Mouse (Mus musculus) B cell, adult 2 months (primary cell): ENCODE measurements around the gene Agpat3.
"Not testable (repeated sequence)": the region's sequence is repeated elsewhere in the genome, so short reads cannot be mapped to it uniquely, and the experiment has no call there.

Experiments
- DNase-seq, 2 experiments: peaks; one replicate each; pipeline ENCODE4 v3.0.0; 2022

Gene Agpat3

DNA sequence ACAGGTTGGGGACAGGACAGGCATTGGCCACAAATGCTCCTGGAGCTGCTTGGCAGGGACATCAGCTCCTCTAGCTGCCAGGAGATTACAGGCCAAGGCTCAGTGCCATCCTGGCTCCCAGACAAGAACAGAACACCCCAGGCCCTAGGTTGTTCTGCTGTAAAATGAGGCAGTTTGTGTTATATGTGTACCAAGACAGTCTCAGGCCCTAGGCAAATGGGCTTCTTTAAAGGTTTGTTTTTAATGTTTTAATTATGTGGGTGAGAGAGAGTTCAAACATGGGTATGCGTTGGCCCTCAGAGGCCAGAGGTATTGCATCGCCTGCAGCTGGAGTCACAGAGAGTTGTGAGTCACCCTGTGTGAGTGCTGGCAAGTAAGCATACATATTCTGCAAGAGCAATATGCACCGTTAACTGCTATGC is 8.0 kb upstream of the Agpat3 start:
- DNase-seq = no peak

DNA sequence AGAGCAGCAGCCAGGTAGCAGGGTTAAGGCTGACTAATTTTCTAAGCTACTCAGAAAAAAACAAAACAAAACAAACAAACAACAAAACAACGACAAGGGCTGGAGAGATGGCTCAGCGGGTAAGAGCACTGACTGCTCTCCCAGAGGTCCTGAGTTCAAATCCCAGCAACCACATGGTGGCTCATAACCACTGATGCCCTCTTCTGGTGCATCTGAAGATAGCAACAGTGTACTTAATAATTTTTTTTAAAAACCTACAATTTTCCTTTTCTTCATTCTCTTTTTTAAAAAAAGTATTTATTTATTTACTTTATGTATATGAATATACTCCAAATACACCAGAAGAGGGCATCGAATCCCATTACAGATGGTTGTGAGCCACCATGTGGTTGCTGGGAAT is 6.7 kb upstream of the Agpat3 start:
- not testable (repeated sequence) for DNase-seq

DNA sequence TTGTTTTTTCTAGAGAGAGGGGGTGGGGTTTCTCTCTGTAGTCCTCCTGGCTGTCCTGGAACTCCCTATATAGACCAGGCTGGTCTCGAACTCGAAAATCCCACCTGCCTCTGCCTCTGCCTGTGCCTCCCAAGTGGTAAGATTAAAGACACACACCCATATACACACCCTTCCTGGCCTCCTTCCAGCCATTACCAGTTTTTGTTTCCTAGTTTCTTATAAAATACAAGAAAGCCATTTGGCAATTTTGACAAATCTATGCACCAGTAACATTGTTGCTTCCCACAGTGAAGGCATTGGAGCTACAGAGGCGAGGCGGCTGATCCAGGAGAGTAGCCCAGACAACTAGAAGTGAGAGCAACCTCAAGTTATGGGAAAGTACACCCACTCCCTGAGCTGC is 6.0 kb upstream of the Agpat3 start:
- DNase-seq = no peak

DNA sequence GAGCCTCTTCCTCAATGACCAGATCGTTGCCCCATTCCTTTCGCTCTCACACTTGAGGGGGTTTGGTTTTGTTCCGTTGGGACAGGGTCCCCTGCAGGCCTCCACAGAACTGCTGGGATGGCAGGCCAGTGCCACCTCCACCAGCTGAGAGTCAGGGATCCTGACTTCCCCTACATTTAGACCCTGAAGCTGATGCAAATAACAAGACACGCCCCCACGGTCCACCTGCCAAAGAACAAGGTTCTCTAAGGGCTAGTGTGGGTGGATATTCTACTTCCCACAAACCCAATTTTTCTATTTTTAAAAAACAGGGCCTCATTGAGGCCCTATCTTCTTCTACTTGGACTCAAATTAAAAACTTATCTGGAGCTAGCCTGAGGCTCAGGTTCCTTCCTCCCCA is 5.5 kb upstream of the Agpat3 start:
- DNase-seq = no peak

DNA sequence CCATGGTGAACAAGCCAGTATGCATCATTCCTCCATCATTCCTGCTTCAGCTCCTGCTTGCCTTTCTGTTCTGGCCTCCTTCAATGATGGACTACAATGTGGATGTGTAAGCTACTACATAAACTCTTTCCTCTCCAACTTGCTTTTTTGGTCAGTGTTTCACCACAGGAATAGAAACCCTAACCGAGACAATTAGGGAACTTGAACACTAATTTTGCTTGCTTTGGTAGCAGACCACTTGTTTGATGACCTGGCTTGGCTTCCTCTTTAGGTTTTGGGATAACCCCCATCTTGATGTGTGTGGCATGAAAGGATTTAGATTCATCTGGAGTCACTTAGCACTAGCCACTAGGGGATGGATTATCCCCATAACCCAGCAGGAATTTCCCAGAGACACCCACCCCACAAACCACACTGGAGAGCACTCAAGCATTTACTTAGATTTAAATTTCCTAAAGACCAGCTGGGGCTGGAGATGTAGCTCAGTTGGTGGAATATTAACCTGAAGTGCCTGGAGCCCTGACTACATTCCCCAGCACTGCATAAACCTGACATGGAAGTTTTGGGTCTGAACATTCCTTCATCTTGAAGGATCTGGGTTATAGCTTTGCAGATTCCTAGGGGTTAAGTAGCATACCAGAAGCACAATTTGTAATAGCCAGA is 3.8 kb upstream of the Agpat3 start:
- no peak for DNase-seq

DNA sequence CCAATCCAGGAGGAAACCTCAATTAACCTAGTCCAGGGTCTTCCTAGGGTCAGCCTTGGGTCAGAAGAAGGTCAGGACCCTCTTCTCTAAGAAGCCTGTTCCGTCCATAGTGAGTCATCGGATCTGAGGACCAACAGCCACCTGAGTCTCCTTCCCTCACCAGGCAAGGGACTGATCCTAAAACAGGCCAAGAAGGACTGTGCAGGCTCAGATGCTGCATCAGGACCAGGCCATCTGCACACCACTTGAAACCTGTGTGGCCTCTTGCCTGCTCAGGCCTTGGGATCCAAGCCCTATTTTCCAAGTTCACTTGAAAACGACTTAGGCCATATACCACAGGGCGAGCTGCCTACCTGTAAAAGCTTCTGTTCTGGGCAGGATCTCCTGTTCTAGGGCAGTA is 907 bp upstream of the Agpat3 start:
- DNase-seq = no peak

DNA sequence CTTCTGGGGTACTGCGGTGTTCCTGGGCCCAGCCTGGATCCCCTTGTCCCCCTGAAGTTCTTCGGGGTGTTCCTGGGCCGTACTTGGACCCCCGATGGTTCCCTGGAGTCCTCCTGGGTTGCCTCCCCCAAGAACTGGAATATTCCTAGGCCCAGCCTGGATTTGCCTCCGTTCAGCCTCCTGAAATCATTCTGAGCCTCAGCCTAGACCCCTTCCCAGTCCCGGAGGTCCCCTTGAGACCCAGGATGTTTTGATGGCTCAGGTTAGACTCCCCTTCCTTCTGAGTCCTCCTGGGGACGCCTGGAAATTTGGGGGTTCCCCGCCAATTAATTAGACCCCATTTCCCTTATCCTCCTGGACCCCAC is 359 bp upstream of the Agpat3 start:
- no peak for DNase-seq

DNA sequence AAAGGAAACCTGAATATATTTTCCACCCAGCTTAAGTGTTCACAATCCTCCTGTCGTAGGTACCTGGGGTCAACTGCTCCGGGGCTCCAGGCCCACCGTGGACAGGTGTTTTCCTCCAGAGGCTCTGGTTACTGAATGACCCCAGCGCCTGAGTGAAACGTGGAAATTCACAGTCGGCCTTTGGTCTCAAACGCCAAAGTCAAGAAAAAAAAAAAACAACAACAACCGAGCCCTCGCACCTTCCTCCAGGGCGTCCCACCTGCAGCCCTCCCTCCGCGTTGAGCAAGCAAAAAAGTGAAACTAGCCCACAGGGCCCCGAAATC is 764 bp downstream of the Agpat3 start:
- no peak for DNase-seq

DNA sequence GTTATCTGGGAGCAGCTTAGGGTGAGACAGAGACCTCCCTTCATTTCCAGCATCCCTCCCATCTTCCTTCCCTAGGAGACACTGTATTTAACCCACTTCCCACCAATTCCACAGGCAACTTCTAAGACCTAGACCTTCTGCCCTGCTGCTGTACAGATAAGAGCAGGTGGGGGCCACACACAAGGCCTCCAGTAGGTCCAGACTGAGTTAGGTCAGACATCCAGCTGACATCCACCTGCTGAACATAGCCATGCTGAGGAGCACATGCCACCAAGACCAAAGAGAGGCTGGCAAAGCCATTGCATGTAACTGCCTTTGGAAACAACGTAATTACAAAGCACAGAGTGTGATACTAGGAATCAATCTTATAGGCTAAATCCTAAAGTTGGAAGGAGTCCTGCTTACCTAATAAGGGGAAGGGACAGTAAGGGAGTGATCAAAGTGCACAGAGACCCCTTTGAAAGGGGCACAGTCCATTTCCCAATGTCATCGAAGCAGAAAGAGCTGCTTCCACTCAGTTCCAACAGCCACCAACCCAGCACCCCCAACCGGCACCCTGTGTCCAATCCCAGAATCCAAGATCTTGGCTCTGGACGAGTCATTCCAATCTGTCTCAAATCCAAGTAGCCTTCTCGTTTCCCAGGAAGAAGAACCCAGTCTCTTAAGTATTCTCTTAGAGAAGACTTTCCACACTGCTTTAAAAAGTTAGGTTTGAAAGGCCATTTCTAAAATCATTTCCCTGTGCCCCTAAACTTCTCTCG is 1.3 kb downstream of the Agpat3 start:
- DNase-seq = no peak

DNA sequence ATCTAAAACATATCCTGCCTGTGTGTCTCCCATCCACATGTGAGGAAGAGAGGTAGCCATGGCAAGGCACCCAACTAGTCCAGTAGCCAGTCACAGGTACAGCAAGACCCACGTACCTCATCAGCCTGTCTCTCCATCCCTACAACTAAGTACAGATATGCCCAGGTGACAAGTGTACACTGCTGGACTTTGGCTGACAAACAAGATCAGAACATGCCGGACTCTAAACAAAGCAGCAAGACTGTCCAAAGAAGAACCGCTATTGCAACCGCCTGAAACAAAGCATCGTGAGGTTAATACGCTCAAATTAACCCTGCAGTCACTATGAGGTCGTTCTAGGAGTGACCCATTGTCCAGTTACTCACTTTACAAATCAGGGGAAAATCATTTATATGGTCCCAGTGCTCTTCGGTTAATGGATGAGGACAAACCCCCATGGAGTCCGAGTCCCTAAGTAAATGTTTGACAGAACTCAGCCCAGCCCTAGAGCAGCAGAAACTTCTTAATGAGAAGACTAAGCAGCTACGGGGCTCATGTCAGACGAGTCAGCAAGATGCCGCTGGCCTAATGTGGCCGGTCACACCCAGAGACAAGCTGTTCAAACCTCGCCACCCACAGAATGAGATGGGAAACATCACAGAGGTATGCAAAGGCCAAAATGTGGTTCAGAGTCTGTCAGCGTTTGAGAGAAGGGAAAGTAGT is 2.7 kb downstream of the Agpat3 start:
- no peak for DNase-seq

DNA sequence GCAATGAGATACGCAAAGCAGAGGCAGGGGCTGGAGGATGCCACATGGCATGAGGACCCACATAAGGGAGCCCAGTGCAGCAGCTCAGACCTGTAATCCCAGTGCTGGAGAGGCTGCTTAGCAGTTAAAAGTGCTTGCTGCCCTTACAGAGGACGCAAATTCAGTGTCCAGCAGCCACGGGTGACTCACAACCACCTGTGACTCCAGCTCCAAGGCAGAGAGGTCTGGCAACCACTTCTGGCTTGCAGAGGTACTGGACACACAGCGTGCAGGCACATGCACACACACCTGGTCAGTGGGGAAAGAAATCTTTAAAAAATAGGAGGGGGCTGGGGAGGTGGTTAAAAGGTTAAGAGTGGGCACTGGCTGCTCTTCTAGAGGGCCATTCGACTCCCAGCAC is 4.1 kb downstream of the Agpat3 start:
- no peak for DNase-seq

DNA sequence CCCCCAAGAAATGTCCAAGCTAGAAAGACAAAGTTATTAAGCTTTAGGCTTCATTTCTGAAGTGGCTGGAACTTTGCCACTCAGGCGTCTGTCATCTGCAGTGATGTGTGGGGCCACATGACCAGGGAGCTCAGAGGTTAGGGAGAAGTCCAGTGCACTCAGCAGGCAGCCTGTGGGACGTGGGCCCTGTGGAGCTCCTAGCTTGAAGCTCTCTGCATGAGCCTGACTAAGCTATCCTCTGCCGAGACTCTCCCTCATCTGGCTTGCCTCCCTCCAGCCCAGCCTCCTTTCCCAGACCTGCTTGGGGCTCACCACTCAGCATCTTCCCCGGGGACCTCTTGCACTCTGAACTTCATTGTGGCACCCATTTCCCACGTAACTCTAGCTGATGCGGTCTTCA is 4.8 kb downstream of the Agpat3 start:
- DNase-seq = no peak

DNA sequence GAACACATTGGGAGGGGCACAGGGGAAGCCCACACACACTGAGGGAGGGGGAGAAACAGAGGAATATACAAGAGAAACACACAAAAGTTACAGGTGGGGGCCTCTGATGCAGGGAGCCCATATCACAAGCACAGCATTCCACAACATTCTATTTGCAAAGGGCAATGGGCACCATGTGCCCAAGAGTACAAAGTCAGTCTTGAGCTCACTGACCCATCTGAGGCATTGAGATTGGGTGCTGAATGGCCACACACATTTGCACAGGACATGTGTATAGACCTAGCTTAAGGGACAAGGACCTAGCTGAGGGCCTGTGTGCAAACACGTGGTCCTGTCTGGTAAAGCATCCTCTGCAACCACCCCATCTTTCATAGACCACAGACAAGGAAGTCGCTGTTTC is 6.8 kb downstream of the Agpat3 start:
- DNase-seq = no peak

DNA sequence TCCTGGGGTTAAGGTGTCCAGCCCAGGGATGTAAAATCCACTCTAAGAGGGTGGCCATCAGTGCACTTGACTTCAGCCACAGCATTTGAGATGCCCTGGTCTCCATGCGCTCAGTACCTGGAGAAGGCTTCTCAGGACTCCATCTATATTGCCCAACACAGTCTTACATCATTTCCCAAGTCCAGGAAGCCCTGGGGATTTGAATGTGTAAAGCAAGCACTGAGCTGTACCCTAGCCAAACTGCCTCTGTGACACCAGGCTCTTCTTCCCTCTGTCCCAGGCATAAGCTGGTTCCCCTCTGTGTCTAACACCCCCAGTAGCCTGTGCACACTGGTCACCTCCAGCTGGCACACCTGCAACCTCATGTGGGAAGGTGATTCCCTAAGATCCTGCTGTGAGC is 10.2 kb downstream of the Agpat3 start:
- no peak for DNase-seq

DNA sequence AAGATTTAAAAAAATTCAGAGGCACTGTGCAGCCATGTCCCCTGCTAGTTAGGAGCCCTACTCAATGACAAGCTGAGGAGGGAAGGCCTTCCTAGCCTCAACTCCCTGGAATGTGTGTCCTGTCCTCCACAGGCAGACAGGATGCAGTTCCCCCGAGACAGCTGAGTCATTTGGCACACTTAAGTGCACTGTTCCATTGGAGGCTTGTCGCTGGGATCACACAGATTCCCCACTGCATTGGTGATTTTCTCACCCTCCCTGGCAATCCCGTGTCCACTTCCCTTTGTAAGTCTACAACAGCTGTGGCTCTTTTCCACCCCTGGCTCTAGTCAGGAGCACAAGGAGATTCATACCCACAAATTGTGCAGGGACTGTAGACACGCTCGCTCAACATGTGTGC is 14.1 kb downstream of the Agpat3 start:
- DNase-seq = no peak

DNA sequence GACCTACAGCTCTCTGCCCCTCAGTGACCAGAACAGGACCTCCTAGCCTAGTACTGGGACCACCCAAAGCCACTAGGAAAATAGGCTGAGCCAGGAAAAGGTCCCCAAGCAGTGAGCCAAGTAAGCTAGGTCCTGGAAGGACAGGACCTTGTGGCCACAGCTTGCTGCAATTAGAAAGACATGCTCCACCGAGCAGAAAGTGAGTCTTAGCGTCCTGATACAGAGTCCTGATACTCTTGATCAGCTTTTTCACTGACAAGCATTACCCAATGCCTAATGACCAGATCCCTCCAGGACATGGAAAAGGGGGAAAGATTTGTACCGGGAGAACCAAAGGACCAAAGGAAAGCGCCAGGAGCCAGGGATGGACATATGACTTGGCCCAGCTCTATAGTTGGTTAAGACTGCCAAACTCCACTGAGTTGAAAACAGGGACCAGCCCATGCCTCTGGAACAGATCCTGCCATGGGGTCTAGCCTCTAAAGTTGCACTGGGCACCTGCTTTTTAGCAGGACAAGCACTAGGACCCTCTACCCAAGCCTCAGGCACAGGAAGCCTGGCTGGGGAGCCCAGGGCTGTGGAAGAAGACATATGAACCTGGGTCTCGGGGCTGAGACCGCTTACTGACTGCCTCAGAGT is 17.2 kb downstream of the Agpat3 start:
- DNase-seq = no peak

DNA sequence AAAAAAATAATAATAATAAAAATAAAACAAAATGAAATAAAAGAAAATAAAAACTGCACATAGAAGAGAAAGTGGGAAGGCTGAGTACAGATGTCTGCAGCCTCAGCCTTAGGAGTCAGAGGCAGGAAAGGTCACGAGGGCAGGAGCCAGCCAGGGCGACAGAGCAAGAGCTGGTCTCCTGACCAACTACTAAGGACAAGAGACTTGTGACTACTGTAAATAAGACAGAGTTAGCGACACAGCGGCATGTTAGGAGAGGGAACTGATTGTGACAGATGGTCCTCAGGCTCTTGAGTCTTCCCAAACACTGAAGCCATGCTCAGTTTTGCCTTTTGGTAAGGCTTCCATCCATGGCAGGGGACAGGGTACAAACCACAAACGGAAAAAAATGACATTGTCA is 20.7 kb downstream of the Agpat3 start:
- no peak for DNase-seq

DNA sequence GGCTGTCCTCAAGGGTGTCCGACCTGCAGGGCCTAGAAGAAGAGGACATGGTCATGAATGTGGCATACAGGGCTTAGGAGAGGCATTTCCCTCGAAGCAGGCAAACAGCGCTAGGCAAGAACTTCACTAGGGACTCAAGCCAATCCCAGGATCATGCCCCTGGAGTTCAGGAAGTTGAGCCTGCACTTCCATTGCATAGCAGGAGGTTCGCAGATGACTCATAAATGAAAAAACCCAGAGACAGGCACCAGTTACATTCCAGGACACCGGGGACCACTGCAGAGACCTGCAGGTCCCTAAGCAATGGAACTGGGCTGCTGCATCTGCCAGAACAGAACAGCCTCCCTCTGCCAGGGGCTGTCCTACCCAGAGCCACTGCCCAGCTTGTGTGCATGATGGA is 23.0 kb downstream of the Agpat3 start:
- DNase-seq = no peak

DNA sequence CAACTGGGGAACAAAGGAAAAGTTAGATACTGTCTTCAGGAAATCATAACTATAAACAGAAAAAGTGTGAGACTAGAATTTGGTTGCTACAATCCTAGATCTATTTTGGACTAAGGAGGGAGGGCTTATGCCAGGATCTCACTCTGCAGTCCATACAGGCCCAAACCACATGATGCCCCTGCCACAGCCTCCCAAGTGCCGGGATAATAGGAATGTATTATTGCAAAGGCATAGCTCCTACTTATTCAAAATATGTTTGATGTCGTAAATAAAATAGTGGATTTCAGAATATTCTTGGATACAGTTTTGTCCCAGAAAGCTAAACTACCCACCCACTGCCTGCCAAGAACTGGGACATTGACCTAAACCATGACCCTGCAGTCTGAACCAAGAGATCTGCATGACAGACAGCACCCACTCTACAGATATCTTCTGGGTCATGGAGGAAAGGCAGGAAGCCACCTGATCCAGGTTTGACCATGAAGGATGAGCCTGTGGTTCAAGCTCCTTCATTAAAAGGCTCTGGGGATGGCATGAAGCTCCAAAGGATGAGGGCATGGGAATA is 24.2 kb downstream of the Agpat3 start:
- no peak for DNase-seq

DNA sequence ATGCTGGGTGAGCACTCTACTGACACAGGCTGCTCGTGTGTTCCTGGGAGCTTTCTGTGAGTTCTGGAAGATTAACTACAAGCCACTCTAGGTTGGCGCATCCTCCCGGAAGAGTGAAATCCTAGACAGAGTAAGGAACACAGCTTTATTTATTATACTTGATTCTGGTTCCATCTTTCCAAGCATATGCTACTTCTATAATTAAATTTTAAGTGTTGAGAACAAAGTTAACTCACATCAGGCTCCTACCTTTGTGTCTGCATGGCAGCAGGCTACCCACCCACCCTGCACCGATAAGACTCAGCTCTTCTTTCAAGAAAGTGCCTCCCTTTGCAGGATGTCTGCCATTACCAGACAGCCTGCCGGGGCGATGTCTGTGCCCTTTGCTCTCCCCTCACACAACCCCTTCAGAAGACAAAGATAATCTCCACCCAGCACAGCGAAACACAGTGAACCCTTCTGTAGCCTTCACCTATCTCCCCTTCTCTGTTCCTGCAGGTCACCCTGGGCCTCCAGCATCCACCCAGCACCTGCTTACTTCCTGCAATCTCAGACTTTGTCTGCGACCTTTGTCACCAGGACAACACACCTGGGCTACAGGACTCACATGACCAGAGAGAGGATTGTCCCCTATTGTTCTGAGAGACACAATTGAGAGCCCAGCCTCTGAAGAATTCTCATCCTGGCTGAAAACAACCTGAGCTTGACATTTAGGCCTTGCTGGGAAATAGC is 26.2 kb downstream of the Agpat3 start:
- DNase-seq = no peak

DNA sequence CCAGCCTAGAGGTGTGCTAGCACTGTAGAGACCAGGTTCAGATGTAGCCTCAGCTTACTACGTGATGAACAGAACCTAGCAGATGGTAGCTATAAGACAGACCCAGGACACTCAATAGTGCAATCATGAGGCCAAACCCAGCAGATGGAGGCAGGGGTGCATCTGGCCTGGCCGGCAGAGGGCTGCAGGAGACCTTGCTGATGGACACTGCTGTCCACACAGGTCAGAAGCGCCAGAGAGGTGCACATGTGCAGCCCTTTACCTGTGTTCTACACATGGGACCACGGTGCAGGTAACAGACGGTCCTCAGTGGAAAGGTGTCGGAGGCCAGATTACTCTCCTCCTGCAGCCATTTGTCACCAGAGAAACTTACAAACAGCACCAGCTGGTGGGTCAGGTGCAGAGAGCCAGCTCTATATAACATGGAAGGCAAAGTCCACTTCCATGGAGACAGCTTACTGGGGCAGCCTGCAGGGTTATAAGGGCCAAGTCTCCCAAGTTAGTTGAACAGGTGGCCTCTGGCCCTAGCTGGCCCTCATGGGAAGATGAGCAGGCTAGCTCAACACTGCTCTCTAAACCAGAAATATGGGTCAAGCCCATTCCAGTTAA is 27.6 kb downstream of the Agpat3 start:
- no peak for DNase-seq

DNA sequence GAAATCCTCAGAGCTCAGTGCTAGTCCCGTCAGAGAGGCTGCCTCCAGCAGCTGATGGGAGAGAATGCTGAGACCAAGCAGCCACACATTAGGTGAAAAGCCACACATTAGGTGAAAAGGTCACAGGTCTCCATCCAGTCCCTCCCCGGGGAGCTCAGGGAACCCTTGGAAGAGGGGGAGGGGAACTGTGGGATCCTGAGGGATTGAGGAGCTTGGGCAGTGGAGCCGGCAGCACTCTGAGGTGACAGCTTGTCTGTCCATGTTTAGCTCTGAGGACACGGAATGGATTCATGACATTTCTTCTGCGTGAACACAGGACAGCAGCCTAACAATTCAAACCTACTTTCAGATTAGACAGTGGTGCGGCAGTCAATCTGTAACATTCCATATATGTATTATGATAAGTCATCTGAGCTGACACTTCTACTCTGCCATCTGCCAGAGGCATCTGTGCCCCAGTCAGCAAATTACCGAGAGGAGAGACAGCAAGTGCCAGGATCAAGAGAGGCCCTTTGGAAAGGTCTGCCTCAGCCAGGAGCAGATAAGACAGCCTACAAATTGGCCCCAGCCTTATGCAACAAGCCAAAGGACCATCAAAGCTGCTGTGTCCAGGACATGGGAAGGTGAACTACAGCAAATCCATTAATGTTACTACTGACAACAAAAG is 28.9 kb downstream of the Agpat3 start:
- no peak for DNase-seq
